Mouse (Mus musculus) heart, adult 2 months (tissue): ENCODE data around the gene Srrd.

Source experiments
- CTCF ChIP-seq: fragments of 200-600 bp; IDR thresholded peaks from 2 replicates; pipeline ENCODE4 v1.8.1; 2022; ENCODE audit warnings: antibody characterized with exemption, mild to moderate bottlenecking, moderate library complexity
- EP300 ChIP-seq: fragments of 200-500 bp; IDR thresholded peaks from 2 replicates; pipeline ENCODE4 v1.6.1; 2011; ENCODE audit warnings: low read depth, low read length, control low read depth; ENCODE audit not compliant: insufficient read depth
- POLR2A ChIP-seq: fragments of 200-500 bp; IDR thresholded peaks from 2 replicates; pipeline ENCODE4 v1.6.1; 2011; ENCODE audit warnings: mild to moderate bottlenecking, low read depth, low read length, control low read depth; ENCODE audit not compliant: insufficient read depth

- TF ChIP-seq CTCF (no peak), EP300 (0 out of 2 replicates have a peak, but pooled peaks have one; percentile 56), POLR2A (no peak)
Measured at GRCm38 (mm10) chr5:112289819-112290535, 52.9 kb downstream of the Srrd start.
